Mouse (Mus musculus) heart, embryonic 14.5 days (tissue): ENCODE data around the gene Rptor. TPM values are rescaled to one million over a fixed set of nuclear protein-coding genes. Genes with fewer than 3 reads are reported as not detected.

Experiments
- ATAC-seq: fragments of 200-750 bp; cut with Nextera tagmentation; 2 replicates; pipeline ENCODE4 v1.8.0; 2017; ENCODE audit warnings: low read depth, moderate TSS enrichment; ENCODE audit not compliant: insufficient number of reproducible peaks, insufficient read depth, low FRiP score
- H3K27ac ChIP-seq, 2 experiments: fragments of 200-500 bp in 1 of 2; fragments of 300-500 bp in 1 of 2; sonication (generic) in 1 of 2; replicated peaks in 1 of 2; 2 replicates each; pipeline ENCODE4 v1.5.1; 2012 to 2014; ENCODE audit warnings: low read depth in 2 of 2, low read length in 2 of 2, control low read depth in 1 of 2, mild to moderate bottlenecking in 1 of 2, mixed read lengths in 1 of 2; ENCODE audit not compliant: control insufficient read depth in 1 of 2, insufficient read depth in 1 of 2
- H3K27me3 ChIP-seq: fragments of 300-500 bp; sonication (generic); 2 replicates; pipeline ENCODE4 v1.6.1; 2014; ENCODE audit warnings: mild to moderate bottlenecking, low read length, control low read depth; ENCODE audit not compliant: control insufficient read depth, insufficient read depth
- H3K36me3 ChIP-seq: fragments of 300-500 bp; sonication (generic); 2 replicates; pipeline ENCODE4 v1.6.1; 2014; ENCODE audit warnings: mild to moderate bottlenecking, control low read depth, low read length, mixed read lengths; ENCODE audit not compliant: control insufficient read depth, insufficient read depth
- H3K4me1 ChIP-seq, 2 experiments: fragments of 200-500 bp in 1 of 2; fragments of 300-500 bp in 1 of 2; sonication (generic) in 1 of 2; 2 replicates each; pipeline ENCODE4 v1.6.1; 2012 to 2014; ENCODE audit warnings: low read length in 2 of 2, control low read depth in 1 of 2, mixed read lengths in 1 of 2; ENCODE audit not compliant: control insufficient read depth in 2 of 2, insufficient read depth in 2 of 2
- H3K4me2 ChIP-seq: fragments of 300-500 bp; sonication (generic); 2 replicates; pipeline ENCODE4 v1.6.1; 2014; ENCODE audit warnings: mild to moderate bottlenecking, low read length
- H3K4me3 ChIP-seq, 2 experiments: fragments of 200-500 bp in 1 of 2; fragments of 300-500 bp in 1 of 2; sonication (generic) in 1 of 2; 2 replicates each; pipeline ENCODE4 v1.5.1; 2012 to 2014; ENCODE audit warnings: low read length in 2 of 2, mild to moderate bottlenecking in 2 of 2, control low read depth in 1 of 2, low read depth in 1 of 2, moderate library complexity in 1 of 2; ENCODE audit not compliant: control insufficient read depth in 1 of 2, insufficient read depth in 1 of 2
- H3K9ac ChIP-seq: fragments of 300-500 bp; sonication (generic); 2 replicates; pipeline ENCODE4 v1.6.1; 2014; ENCODE audit warnings: mild to moderate bottlenecking, low read length
- H3K9me3 ChIP-seq: fragments of 300-500 bp; sonication (generic); 2 replicates; pipeline ENCODE4 v1.6.1; 2016; ENCODE audit warnings: low read length, control low read depth; ENCODE audit not compliant: control insufficient read depth
- WGBS: fragments of 180-500 bp; shearing (Covaris S2); extraction: QIAGEN DNeasy Blood & Tissue Kit; methylation state at CpG from one replicate; pipeline ENCODE4 v1.1.7; 2014; 5-methylcytosine and 5-hydroxymethylcytosine counted together
- polyA plus RNA-seq: library from polyadenylated mRNA; unstranded; fragments of >200 nt; fragmentation: Nextera tagmentation; extraction: Ambion mirVana; gene quantifications from 2 replicates; pipeline ENCODE4 v1.2.1, GENCODE M21; 2014

Gene Rptor
- polyA plus RNA-seq, 1 experiment from 2014 or later = 11.2 TPM

DNA sequence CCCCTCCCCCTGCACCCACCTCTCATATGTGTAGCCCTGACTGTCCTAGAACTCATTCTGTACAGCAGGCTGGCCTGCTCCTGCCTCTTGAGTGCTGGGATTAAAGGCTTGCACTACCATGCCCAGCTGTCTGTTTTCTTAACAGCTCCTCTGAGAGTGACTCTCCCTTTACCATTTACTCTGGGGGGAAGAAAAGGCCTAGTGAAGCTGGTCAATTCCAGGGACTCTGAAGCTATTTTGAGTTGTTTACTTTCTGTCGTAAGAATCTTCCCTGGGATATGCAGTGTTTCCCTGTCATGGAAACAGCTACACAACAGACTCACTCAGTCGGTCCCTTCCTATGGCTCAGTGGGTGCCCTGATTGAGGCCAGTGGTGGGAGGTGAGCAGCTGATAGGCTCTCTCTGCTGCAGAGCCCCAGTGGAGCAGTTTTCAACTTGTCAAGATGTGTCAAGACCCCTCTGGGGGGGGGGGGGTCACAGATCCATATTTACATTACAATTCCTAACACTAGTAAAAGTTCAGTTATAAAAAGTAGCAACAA is 63.9 kb downstream of the Rptor start:
- H3K4me2 ChIP-seq = no peak overlapping the region
- H3K4me1 ChIP-seq = peaks cover 17 to 32% of the 10 kb centered on the region in 2 experiments
- H3K4me3 ChIP-seq = no peak overlapping the region
- H3K27me3 ChIP-seq = no peaks in the 10 kb centered on the region
- H3K9me3 ChIP-seq = no peaks in the 10 kb centered on the region
- 7% methylated on average over 2 of the region's 2 CpGs for whole genome bisulfite sequencing
- peak overlapping the region; percentile 45 to 52; a peak in 2 of 4 replicates for H3K27ac ChIP-seq
- no peak for ATAC-seq
- no peaks in the 10 kb centered on the region for H3K36me3 ChIP-seq
- peak overlapping the region; percentile 34; the same call in 1 of the 2 replicates for H3K9ac ChIP-seq

DNA sequence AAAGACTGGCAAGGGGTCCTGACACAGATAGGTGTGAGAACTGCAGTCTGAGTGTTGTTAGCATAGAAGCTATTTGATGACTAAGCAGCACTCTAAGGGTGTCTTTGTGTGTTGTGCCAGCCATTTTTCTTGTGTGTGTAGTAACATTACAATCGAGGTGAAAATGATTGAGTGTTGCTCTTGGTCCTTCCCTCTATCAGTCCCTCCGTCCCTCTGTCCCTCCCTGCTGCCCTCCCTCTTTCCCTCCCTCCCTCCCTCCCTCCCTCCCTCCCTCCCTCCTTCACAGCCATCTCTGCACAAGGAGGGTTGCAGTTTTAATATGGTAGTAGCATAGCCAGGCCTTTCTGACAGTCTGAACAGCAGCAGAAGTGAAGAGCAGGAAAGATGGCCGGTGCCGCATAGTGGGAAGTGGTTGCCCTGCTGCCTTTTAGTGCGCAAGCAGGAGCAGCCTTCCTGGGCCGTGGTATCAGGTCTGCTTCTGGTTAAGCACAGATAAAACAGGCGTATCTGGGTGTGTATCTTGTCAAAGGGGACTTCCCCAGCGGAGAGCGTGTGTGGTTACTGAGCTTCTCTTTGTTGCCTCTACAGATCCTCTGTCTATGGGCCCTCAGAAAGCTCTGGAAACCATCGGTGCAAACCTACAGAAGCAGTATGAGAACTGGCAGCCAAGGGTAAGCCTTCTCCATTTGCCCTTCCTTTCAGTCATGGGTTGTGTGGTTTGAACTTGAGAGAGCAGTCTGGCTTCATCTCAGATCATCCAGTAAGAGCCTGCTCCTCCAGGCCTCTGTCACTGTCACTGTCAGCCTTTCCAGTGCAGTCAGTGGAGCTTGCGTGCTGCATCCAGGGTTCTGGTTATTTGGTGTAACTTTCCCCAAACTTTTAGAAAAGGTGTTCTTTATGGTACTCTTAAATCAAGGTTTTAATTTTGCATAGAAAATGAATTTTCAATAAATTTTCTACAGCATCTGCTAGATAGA is 68.3 kb downstream of the Rptor start:
- WGBS = 41% methylated on average over 11 of the region's 11 CpGs
- no peaks in the 10 kb centered on the region for H3K36me3 ChIP-seq
- peaks cover 11 to 32% of the 10 kb centered on the region in 2 experiments for H3K4me1 ChIP-seq
- no peaks in the 10 kb centered on the region for H3K9me3 ChIP-seq
- no peak for ATAC-seq
- H3K4me3 ChIP-seq = no peak overlapping the region
- H3K9ac ChIP-seq = 0 out of 2 replicates have a peak overlapping the region, but pooled peaks have one; percentile 5
- no peaks in the 10 kb centered on the region for H3K27me3 ChIP-seq
- no peak overlapping the region for H3K27ac ChIP-seq
- no peak overlapping the region for H3K4me2 ChIP-seq

DNA sequence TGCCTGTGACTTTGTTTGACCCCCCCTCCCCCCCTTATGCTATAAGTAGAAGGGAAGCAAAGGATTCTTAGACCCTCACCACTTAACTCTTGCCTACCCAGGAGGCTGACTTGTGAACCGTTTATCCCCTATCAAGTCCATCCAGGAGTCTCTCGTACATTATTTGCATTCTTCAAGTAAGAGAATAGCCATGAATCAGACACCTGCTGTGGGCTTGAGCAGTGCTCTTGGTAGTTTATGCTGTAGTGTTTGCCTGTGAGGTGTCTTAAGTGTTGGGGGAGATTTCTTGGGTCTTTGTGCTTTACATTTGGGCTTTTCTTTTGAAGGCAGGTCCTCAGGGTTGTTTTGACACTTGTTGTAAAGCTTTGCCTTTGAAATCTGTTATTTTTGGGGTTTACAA is 69.3 kb downstream of the Rptor start:
- Histone ChIP-seq H3K4me2 (no peak overlapping the region), H3K9me3 (no peaks in the 10 kb centered on the region), H3K27me3 (no peaks in the 10 kb centered on the region), H3K9ac (no peak overlapping the region), H3K27ac (no peak overlapping the region), H3K36me3 (no peaks in the 10 kb centered on the region), H3K4me3 (no peak overlapping the region), H3K4me1 (peaks cover 14 to 32% of the 10 kb centered on the region in 2 experiments)
- ATAC-seq = no peak
- 36% methylated on average over 2 of the region's 2 CpGs for WGBS

DNA sequence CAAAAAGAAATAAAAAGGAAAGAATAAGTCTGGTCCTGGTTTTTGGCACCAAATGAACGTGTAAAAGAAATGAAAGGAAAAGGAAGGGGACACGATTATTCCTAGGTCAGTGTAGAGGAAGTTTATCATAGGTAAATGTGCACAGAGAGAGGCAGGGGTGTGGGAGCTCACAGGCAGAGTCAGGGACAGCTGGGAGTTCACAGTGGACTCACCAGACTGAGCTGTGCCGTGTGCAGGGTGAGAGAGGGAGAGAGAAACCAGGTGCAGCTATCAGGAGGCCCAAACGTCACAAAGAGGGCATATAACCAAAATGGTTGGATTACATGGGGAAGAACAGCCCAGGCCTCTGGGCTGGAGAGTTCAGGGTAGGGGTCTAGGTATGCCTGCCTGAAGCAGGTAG is 70.1 kb downstream of the Rptor start:
- Histone ChIP-seq H3K4me3 (no peak overlapping the region), H3K4me1 (peaks cover 12 to 35% of the 10 kb centered on the region in 2 experiments), H3K9ac (no peak overlapping the region), H3K36me3 (no peaks in the 10 kb centered on the region), H3K27me3 (no peaks in the 10 kb centered on the region), H3K9me3 (no peaks in the 10 kb centered on the region), H3K4me2 (no peak overlapping the region), H3K27ac (no peak overlapping the region)
- no peak for ATAC-seq
- WGBS = 41% methylated on average over 4 of the region's 4 CpGs

DNA sequence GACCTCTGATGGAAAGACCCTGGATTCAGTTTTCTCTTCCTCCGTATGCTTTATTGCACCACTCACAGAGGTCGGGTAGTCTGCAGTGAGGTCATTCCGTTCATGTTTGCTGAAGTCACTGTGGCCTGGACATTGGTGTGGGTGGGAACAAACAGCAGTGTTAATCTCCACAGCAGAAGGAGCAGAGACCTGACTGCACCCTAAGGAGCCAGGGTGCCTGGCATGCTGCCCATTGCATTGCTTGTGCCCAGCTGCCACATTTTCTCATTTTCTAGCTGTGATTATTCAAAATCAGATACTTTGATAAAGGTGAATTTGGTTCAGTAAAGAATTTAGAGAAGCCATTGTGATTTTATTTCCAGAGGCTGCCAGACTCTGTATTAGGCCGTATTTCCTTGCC is 72.1 kb downstream of the Rptor start:
- Histone ChIP-seq H3K9me3 (no peaks in the 10 kb centered on the region), H3K27ac (no peak overlapping the region), H3K27me3 (no peaks in the 10 kb centered on the region), H3K4me1 (peaks cover 12 to 35% of the 10 kb centered on the region in 2 experiments), H3K36me3 (no peaks in the 10 kb centered on the region), H3K4me2 (no peak overlapping the region), H3K9ac (no peak overlapping the region), H3K4me3 (no peak overlapping the region)
- ATAC-seq = no peak
- WGBS = 69% methylated on average over 4 of the region's 4 CpGs

DNA sequence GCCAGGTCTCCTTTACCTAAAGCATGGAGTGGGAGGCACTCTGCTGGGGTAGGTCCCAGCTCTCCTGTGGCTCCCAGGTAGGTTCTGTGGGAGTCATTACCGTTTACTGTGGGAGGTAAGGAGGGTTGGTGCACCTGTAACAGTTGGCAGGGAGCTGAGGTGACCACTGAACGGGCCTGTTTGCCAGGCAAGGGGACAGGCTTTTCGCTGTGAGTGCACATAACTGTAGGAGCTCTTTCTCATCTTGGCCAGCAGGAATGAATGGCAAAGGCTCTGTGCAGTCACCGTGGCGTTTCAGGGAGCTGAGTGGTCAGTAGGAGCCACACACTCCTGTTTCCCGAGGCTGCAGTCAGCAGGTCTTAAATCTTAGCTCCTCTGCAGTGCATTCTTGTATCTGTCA is 72.8 kb downstream of the Rptor start:
- Histone ChIP-seq H3K36me3 (no peaks in the 10 kb centered on the region), H3K4me2 (no peak overlapping the region), H3K9ac (no peak overlapping the region), H3K4me3 (no peak overlapping the region), H3K27ac (no peak overlapping the region), H3K4me1 (peaks cover 12 to 36% of the 10 kb centered on the region in 2 experiments), H3K9me3 (no peaks in the 10 kb centered on the region), H3K27me3 (no peaks in the 10 kb centered on the region)
- WGBS = 69% methylated on average over 6 of the region's 6 CpGs
- ATAC-seq = no peak

DNA sequence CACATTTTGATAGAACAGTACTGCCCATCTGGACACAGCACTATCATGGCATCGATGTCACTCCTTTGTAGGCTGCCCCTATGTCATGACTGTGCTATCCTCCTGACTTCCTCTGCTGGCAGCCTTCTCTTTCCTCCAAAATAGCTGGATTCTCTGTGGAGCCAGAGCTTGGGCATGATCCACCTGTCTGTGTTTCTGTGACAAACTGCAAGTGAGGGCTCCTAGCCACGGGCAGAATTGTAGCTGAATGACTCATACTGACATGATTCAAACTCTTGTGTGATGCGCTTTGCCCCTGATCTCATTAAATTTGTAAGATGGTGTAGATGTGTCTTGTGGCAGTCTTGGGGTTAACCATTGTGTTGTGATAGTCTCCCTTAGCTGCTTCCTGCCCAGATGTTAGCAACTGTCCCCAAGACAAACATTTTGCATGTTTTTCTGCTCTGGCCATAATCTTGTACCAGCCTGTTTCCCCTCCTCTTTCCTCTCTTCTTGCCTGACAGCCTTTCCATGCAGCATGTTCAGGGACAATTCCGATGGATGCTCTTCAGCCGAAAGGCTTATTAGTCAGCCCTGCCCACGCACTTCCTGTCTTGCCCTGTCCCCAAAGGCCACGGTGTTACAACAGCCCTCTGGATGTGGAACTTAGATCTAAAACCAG is 74.2 kb downstream of the Rptor start:
- WGBS = 59% methylated on average over 7 of the region's 7 CpGs
- Histone ChIP-seq H3K4me3 (no peak overlapping the region), H3K27ac (no peak overlapping the region), H3K9me3 (no peaks in the 10 kb centered on the region), H3K9ac (no peak overlapping the region), H3K4me2 (no peak overlapping the region), H3K4me1 (peaks cover 12 to 48% of the 10 kb centered on the region in 2 experiments), H3K36me3 (no peaks in the 10 kb centered on the region), H3K27me3 (no peaks in the 10 kb centered on the region)
- ATAC-seq = no peak
